Mouse (Mus musculus) hindbrain, postnatal 0 days (tissue): Measurements from ENCODE around the gene Haus6. TPM values are rescaled to one million over a fixed set of nuclear protein-coding genes. Genes with fewer than 3 reads are reported as not detected.

ENCODE experiments used
- ATAC-seq: fragments of 200-750 bp; cut with Nextera tagmentation; 2 replicates; pipeline ENCODE4 v1.8.0; 2017; ENCODE audit warnings: mild to moderate bottlenecking, moderate TSS enrichment, moderate library complexity
- DNase-seq: peaks from one replicate; pipeline ENCODE4 v3.0.0-alpha.2; 2015; ENCODE audit warnings: low spot score
- H3K27ac ChIP-seq: fragments of 300-500 bp; sonication (generic); 2 replicates; pipeline ENCODE4 v1.5.1; 2014; ENCODE audit warnings: mild to moderate bottlenecking
- H3K27me3 ChIP-seq: fragments of 300-500 bp; sonication (generic); 2 replicates; pipeline ENCODE4 v1.6.1; 2014; ENCODE audit warnings: low read length, mixed read lengths; ENCODE audit not compliant: insufficient read depth
- H3K36me3 ChIP-seq: fragments of 300-500 bp; sonication (generic); 2 replicates; pipeline ENCODE4 v1.6.1; 2014; ENCODE audit warnings: low read length, mixed read lengths; ENCODE audit not compliant: insufficient read depth
- H3K4me1 ChIP-seq: fragments of 300-500 bp; sonication (generic); 2 replicates; pipeline ENCODE4 v1.6.1; 2014; ENCODE audit warnings: antibody characterized with exemption, low read length, mixed read lengths; ENCODE audit not compliant: insufficient read depth
- H3K4me2 ChIP-seq: fragments of 300-500 bp; sonication (generic); 2 replicates; pipeline ENCODE4 v1.6.1; 2014; ENCODE audit warnings: low read depth, mild to moderate bottlenecking, low read length, moderate library complexity, mixed read lengths
- H3K4me3 ChIP-seq: fragments of 300-500 bp; sonication (generic); 2 replicates; pipeline ENCODE4 v1.5.1; 2014; ENCODE audit warnings: low read length
- H3K9ac ChIP-seq: fragments of 300-500 bp; sonication (generic); replicated peaks from 2 replicates; pipeline ENCODE4 v1.6.1; 2014; ENCODE audit warnings: mild to moderate bottlenecking, low read length, moderate library complexity, mixed read lengths
- H3K9me3 ChIP-seq: fragments of 300-500 bp; sonication (generic); 2 replicates; pipeline ENCODE4 v1.6.1; 2016; ENCODE audit warnings: low read length, mixed read lengths
- CTCF ChIP-seq: IDR thresholded peaks from 2 replicates; pipeline ENCODE4 v1.5.1; 2016; ENCODE audit warnings: antibody characterized with exemption, control low read depth, low read depth
- WGBS: fragments of 180-500 bp; shearing (Covaris S2); extraction: QIAGEN DNeasy Blood & Tissue Kit; methylation state at CpG from one replicate; pipeline ENCODE4 v1.1.7; 2014; 5-methylcytosine and 5-hydroxymethylcytosine counted together
- polyA plus RNA-seq: library from polyadenylated mRNA; unstranded; fragments of >200 nt; fragmentation: Nextera tagmentation; extraction: Ambion mirVana; gene quantifications from 2 replicates; pipeline ENCODE4 v1.2.1, GENCODE M21; 2015
- total RNA-seq: library from RNA; depleted of rRNA; stranded (reverse); fragments of >200 nt; gene quantifications from 2 replicates; pipeline ENCODE4 v1.2.3, GENCODE M21; 2014

The Haus6 gene
- total and polyA plus RNA-seq, 2 experiments from 2014 or later = 5.1 to 15.2 TPM

GRCm38 (mm10) chr4:86575283-86575983 lies 36.4 kb downstream of the Haus6 start, which contains the start of gene Rraga:
Gene Rraga, plus strand, starts transcription at chr4:86575668.
- no peaks in the 10 kb centered on the region for H3K27me3 ChIP-seq
- H3K9me3 ChIP-seq = no peaks in the 10 kb centered on the region
- peak within 1 kb of the TSS; percentile 85 for H3K4me2 ChIP-seq
- no peaks in the 10 kb centered on the region for H3K36me3 ChIP-seq
- under 1% methylated on average over 53 of the region's 53 CpGs for WGBS
- H3K27ac ChIP-seq = peak within 1 kb of the TSS; percentile 99
- H3K4me3 ChIP-seq = peak within 1 kb of the TSS; percentile 93
- H3K9ac ChIP-seq = peak within 1 kb of the TSS; percentile 98
- DNase-seq = peak; percentile 98
- peak; percentile 99 for ATAC-seq
- H3K4me1 ChIP-seq = peaks cover 13% of the 10 kb centered on the region; the same call in 1 of the 2 replicates
- TF ChIP-seq CTCF = peak; percentile 87

GRCm38 (mm10) chr4:86574939-86575282 lies 36.9 kb downstream of the Haus6 start:
- WGBS = 15% methylated on average over 6 of the region's 6 CpGs
- Histone ChIP-seq H3K4me3 (peak overlapping the region; percentile 93), H3K27ac (peak overlapping the region; percentile 99), H3K9ac (peak overlapping the region; percentile 98), H3K4me2 (peak overlapping the region; percentile 85), H3K27me3 (no peaks in the 10 kb centered on the region), H3K9me3 (no peaks in the 10 kb centered on the region), H3K36me3 (no peaks in the 10 kb centered on the region), H3K4me1 (peaks cover 13% of the 10 kb centered on the region; the same call in 1 of the 2 replicates)
- peak; percentile 27 for ATAC-seq
- DNase-seq = no peak
- no peak for TF ChIP-seq CTCF

DNA sequence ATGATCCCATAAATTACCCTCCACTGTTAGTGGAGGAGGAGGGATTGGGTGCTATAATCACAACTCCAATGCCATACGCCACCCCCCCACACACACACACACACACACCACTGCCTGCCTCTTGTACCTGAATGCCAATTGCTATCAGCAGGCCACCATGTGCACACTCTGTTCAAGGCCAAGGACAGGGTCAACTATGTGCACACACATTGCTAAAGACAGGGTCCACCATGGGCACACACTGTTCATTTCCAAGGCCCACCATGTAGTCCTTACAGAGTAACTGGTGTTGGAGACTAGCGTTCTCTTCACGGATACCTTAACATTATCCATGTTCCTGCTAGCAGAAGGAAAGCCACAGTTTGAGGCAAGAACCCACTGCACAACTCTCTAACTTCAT lies 50.8 kb downstream of the Haus6 start:
- no peak overlapping the region for H3K27ac ChIP-seq
- H3K36me3 ChIP-seq = no peaks in the 10 kb centered on the region
- no peak overlapping the region for H3K4me2 ChIP-seq
- DNase-seq (no peak), ATAC-seq (no peak)
- no peaks in the 10 kb centered on the region for H3K9me3 ChIP-seq
- no peak overlapping the region for H3K4me3 ChIP-seq
- no peak overlapping the region for H3K9ac ChIP-seq
- no peaks in the 10 kb centered on the region for H3K27me3 ChIP-seq
- 95% methylated on average over 3 of the region's 3 CpGs for WGBS
- TF ChIP-seq CTCF = no peak
- H3K4me1 ChIP-seq = no peaks in the 10 kb centered on the region

- no peak for DNase-seq
- Histone ChIP-seq H3K27me3 (no peaks in the 10 kb centered on the region), H3K4me2 (no peak overlapping the region), H3K9ac (no peak overlapping the region), H3K36me3 (no peaks in the 10 kb centered on the region), H3K4me1 (no peaks in the 10 kb centered on the region), H3K9me3 (no peaks in the 10 kb centered on the region), H3K4me3 (no peak overlapping the region), H3K27ac (no peak overlapping the region)
- 73% methylated on average over 4 of the region's 4 CpGs for WGBS
- no peak for TF ChIP-seq CTCF
- ATAC-seq = no peak
These were observed 52.8 kb downstream of the Haus6 start for GRCm38 (mm10) chr4:86559006-86559405.

GRCm38 (mm10) chr4:86558228-86558627 lies 53.6 kb downstream of the Haus6 start, which contains the start of gene Saxo1:
Gene Saxo1, minus strand, starts transcription at chr4:86558328.
- TF ChIP-seq CTCF = no peak
- no peaks in the 10 kb centered on the region for H3K36me3 ChIP-seq
- no peak within 1 kb of the TSS for H3K4me3 ChIP-seq
- WGBS = 93% methylated on average over 7 of the region's 7 CpGs
- H3K27me3 ChIP-seq = no peaks in the 10 kb centered on the region
- ATAC-seq (no peak), DNase-seq (no peak)
- no peak within 1 kb of the TSS for H3K4me2 ChIP-seq
- H3K4me1 ChIP-seq = no peaks in the 10 kb centered on the region
- H3K9me3 ChIP-seq = no peaks in the 10 kb centered on the region
- no peak within 1 kb of the TSS for H3K27ac ChIP-seq
- no peak within 1 kb of the TSS for H3K9ac ChIP-seq

DNA sequence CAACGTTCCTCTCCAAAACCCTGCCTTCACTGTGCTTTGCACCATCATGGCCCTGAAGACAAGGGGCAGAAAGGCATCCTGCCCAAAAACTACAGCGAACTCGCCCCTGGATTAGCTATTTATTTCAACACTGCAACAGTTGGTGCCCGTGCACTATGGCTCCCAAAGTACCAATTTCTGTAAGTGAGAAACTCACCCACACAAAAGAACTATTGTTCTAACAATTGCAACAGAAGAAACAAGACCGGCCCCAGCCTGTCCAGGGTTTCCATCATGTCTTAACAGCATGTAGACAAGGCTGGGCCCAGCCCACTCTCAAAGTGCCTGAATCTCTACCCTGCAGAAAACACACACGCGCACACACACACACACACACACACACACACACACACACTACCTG lies 54.5 kb downstream of the Haus6 start:
- no peaks in the 10 kb centered on the region for H3K4me1 ChIP-seq
- WGBS = 71% methylated on average over 7 of the region's 7 CpGs
- no peak overlapping the region for H3K4me2 ChIP-seq
- H3K9ac ChIP-seq = no peak overlapping the region
- ATAC-seq (no peak), DNase-seq (no peak)
- no peaks in the 10 kb centered on the region for H3K9me3 ChIP-seq
- no peak overlapping the region for H3K4me3 ChIP-seq
- no peaks in the 10 kb centered on the region for H3K36me3 ChIP-seq
- TF ChIP-seq CTCF = no peak
- no peaks in the 10 kb centered on the region for H3K27me3 ChIP-seq
- no peak overlapping the region for H3K27ac ChIP-seq

GRCm38 (mm10) chr4:86555035-86555707 lies 56.7 kb downstream of the Haus6 start:
- no peak overlapping the region for H3K4me3 ChIP-seq
- no peaks in the 10 kb centered on the region for H3K27me3 ChIP-seq
- no peaks in the 10 kb centered on the region for H3K4me1 ChIP-seq
- H3K4me2 ChIP-seq = no peak overlapping the region
- H3K36me3 ChIP-seq = no peaks in the 10 kb centered on the region
- H3K27ac ChIP-seq = no peak overlapping the region
- H3K9me3 ChIP-seq = no peaks in the 10 kb centered on the region
- 20% methylated on average over 6 of the region's 6 CpGs for WGBS
- peak; percentile 70; the same call in 1 of the 2 replicates for ATAC-seq
- no peak overlapping the region for H3K9ac ChIP-seq
- DNase-seq = peak; percentile 90
- TF ChIP-seq CTCF = peak; percentile 73
